Mouse (Mus musculus): ENCODE measurements around the gene 1700086D15Rik.

1700086D15Rik gene

DNA sequence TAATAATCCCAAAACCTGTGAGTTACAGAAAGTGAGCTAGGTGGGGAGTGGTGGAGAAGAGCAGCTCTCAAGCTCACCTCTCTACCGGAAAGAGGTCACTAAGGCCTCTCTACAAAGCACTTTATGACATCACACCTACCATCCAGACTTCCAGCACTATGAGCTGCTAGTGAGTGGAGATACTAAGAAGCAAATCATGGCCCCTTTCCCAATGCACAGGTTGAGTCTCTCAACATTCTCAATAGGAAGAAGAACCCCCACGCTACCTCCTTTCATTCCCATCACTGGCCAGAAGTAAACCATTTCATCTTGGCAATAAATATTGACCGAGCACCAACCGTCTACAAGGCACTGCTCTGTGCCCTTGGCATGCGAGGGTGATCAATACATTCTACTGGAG, at the start of gene 1700086D15Rik:
Gene 1700086D15Rik, minus strand, starts transcription at position 101 of the 400 bp plus-strand sequence.
- in situ Hi-C loops (cut with MboI, MseI) = no loop called here

DNA sequence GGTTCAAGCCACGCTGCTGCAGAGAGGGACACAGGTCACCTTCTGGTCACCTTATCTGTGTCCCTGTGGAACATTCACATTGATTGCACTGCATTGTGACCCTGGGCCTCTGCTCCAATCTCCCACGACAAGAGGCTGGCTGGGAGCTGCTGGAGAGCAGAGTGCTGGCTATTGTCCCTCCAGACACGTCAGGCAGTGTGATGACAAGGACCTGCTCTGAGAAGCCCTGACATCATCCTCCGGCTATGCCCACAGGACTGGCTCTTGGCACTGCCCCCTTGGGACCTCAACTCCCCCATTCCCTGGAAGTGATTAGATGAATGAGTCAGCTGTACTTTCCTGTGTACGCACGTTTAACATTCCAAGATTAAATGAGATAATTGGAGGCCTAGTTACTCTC, 49.8 kb upstream of the 1700086D15Rik start:
- in situ Hi-C loops (cut with MboI, MseI) = loop anchor here in 1 of 2 experiments (10.0 kb wide), 1 partner anchor 1935 kb away; no protein-coding TSS in a partner anchor

DNA sequence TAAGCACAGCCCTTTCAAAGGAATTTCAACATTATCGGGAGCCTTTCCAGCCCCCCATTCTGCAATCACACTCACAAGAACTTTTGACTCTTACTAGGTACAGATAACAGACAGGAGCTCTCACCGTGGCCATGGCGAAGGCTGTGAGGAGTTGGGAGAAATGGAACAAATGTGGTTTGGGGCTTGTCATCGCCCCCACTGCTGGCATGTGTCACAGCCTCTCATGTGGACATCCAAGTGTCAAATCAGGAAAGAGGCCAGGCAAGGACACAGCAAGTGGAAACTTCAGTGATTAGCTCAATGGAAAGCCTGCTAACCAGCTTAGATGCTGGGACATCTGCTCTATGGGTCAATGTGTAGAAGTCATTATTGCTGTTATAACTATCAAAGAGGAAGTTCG, 45.6 kb upstream of the 1700086D15Rik start:
- in situ Hi-C loops (cut with MboI, MseI) = loop anchor here in 1 of 2 experiments (10.0 kb wide), 1 partner anchor 1939 kb away; no protein-coding TSS in a partner anchor

- in situ Hi-C loops (cut with MboI, MseI) = loop anchor here in 1 of 2 experiments (10.0 kb wide), 1 partner anchor 1940 kb away; no protein-coding TSS in a partner anchor
Measured at GRCm38 (mm10) chr11:65204651-65205050, 45.0 kb upstream of the 1700086D15Rik start.

- in situ Hi-C loops (cut with MboI, MseI) = loop anchor here in 1 of 2 experiments (10.0 kb wide), 1 partner anchor 1942 kb away; no protein-coding TSS in a partner anchor
Measured at GRCm38 (mm10) chr11:65203020-65203419, 43.3 kb upstream of the 1700086D15Rik start.

DNA sequence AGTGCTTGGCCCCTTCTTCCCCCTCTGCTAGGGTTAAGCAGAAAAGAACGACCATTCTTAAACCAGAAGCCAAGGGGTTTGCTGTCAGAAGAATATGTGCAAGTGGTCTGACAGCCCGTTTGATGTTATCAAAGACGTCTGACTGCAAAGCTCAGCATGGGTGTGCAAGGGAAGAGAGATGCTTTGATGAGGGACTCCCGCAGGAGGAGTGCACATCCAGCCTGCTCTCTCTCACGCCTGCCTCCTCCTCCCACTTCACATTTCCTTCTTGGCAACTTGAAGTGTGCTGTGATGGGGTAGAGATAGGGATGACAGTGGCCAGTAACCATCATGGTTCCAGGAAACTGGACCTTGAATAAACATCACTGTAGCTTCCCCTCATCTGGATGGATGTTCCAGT, 42.5 kb upstream of the 1700086D15Rik start:
- in situ Hi-C loops (cut with MboI, MseI) = loop anchor here in 1 of 2 experiments (10.0 kb wide), 1 partner anchor 1943 kb away; no protein-coding TSS in a partner anchor

- in situ Hi-C loops (cut with MboI, MseI) = loop anchor here in 1 of 2 experiments (5.0 kb wide), 1 partner anchor 479 kb away; no protein-coding TSS in a partner anchor
Measured at GRCm38 (mm10) chr11:65198026-65198425, 38.3 kb upstream of the 1700086D15Rik start.

DNA sequence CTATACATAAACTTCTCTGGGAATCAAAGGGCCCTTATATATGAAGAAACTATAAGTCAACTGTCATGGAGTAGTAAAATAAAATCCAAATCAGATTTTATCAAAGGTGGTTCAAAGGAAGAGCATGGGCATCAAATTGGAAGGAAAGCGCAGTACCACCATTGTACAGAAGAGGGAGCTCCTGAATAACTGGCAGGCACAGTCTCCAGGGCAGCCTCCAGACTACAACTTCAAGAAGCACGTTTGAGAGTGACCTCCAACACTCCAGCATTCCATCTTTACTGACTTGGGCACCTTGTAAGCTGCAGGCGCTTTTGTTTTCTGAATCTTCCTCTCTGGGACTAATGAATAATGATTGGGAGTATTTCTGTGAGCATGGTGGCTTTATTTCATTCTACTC, 37.6 kb upstream of the 1700086D15Rik start:
- in situ Hi-C loops (cut with MboI, MseI) = loop anchor here in 1 of 2 experiments (5.0 kb wide), 1 partner anchor 480 kb away; no protein-coding TSS in a partner anchor

DNA sequence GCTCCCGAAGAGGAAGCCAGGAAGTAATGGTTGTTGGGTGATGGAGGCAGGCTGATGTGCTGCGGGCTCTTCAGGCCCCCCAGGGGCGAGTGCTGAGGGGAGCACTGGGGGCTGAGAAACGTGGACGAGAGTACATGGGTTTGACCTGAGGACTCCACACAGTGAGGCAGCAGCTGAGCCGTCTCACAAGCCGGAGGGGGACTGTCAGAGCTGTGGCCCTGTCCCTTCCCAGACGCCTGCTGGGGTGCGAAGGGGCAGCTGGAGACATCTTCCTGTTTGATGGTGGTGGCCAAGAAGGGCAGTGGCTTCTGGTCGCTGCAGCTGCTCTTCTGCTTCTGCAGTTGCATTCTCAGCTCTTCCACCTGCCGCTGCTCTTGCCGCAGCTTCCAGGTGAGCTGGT, 27.3 kb upstream of the 1700086D15Rik start:
- in situ Hi-C loops (cut with MboI, MseI) = no loop called here

- in situ Hi-C loops (cut with MboI, MseI) = no loop called here
Measured at GRCm38 (mm10) chr11:65185114-65185513, 25.4 kb upstream of the 1700086D15Rik start.

- in situ Hi-C loops (cut with MboI, MseI) = no loop called here
Measured at GRCm38 (mm10) chr11:65170121-65170750, 10.5 kb upstream of the 1700086D15Rik start.

DNA sequence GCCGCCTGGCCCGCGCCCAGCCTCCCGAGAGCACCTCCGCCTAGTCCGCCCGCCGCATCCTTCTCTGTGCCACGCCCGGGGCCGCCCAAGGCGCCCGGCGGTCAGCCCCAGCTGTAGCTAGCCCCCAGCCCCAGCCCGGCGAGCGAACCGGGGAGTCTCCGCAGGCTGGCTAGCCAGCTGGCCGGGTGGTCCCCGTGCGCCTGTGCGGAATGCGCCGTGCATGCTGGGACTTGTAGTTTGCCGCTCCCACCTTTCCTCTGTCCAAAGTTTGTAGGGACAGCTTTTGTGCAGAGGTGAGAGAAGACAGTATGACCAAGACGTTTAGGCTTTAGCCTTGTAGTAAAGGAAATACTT, 3.1 kb upstream of the 1700086D15Rik start, which contains the start of gene Arhgap44:
Gene Arhgap44, minus strand, starts transcription at position 195 of the 354 bp plus-strand sequence.
- in situ Hi-C loops (cut with MboI, MseI) = no loop called here

DNA sequence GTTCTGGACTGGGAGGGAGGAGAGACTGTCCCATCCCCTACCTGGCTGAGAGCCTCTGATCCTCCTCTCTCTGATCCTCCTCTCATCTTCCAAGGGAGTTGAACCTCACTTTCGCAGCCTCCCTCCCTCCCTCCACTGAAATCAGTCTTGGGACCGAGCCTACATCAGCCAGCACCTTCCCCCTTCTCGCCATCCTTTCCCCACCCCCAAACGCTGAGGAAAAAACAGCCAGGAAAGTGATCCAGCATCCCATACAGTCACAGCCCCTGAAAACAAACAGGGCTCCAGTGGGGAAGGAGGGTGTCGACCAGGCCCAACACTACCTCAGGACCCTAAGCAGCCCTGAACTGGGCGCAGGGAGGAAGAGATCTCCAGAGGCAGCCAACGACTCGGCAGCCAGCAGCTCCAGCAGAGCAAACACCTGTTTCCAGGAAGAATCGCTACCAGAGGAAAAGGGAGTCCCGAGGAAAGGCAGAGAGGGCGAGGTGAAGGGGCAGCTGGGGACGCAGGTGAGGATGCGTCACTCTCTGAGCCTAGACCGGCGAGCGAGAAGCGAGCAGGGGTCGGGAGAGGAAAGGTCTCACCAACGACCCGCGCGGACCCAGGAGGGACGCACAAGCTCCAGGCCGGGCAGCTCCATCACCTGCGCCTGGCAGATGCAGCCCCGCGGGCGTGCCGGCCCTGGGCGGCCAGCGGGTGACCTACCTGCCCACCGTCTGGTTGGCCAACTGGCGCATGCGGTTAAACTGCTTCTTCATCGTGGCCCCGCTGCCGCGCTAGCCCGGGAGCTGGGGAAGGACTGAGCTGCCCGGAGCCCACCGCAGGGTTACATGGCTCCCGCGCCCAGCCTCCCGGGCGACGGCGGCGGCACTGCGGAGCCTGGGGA, 2.4 kb upstream of the 1700086D15Rik start:
- in situ Hi-C loops (cut with MboI, MseI) = no loop called here

DNA sequence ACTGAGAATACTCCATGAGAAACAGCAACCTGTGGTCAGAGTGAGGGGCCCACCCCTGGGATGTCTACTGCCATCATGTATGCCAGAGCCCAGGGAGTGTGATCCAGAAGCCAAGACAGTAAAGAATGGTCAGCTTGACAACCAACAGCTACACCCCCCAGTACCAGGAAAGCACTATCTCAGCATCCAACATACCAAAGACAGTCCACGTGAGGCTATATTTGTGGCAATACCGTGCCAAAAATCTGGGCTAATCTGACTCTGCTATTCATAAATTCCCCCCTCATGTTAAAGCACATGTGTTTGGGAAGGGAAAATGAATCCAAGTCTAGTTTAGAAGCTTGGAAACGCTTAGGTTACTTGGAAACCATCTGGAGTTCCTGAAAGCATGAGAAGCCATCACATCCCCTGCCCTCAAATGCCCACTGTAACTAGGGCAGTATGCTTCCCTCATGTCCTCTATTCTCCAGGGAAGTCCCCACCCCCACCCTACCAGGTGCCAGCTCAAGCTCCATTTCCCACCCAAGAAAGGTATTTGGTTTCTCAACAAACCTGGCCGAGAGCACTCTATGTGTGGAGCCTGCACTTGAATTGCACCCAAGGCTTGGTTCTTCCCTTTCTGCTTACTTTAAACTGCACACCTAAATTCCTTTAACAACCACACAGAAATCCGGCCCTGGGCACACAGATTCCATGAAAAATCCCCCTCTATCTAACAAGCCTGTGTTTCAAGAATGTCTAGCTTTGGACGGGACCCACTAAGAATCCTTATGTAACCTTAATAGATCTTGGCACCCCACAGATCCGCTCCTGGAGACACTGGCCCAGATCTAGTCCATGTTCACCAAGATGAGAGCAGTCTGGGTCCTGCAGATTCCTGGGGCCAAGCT, 1.5 kb upstream of the 1700086D15Rik start:
- in situ Hi-C loops (cut with MboI, MseI) = no loop called here

DNA sequence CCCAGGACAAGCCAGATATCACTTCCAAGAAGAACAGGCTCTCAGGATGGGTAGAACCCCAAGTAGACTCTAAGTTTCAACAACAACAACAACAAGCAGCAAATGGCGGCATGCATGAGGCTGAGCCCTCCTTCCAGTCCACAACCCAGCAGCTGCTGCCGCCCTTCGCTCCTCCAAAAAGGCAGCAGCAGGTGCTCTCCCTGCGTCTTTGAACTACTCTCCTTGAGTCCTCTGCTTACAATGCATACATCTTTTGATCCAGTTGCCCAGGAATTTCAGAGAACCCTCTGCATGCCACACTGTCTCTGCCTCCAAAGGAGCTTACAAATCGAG, 1.1 kb downstream of the 1700086D15Rik start:
- in situ Hi-C loops (cut with MboI, MseI) = no loop called here

GRCm38 (mm10) chr11:65157966-65158657, 1.6 kb downstream of the 1700086D15Rik start:
- in situ Hi-C loops (cut with MboI, MseI) = no loop called here

- in situ Hi-C loops (cut with MboI, MseI) = no loop called here
Measured at GRCm38 (mm10) chr11:65153006-65153405, 6.7 kb downstream of the 1700086D15Rik start.

GRCm38 (mm10) chr11:65148441-65148840, 11.2 kb downstream of the 1700086D15Rik start:
- in situ Hi-C loops (cut with MboI, MseI) = no loop called here

GRCm38 (mm10) chr11:65142838-65143417, 16.8 kb downstream of the 1700086D15Rik start:
- in situ Hi-C loops (cut with MboI, MseI) = no loop called here

DNA sequence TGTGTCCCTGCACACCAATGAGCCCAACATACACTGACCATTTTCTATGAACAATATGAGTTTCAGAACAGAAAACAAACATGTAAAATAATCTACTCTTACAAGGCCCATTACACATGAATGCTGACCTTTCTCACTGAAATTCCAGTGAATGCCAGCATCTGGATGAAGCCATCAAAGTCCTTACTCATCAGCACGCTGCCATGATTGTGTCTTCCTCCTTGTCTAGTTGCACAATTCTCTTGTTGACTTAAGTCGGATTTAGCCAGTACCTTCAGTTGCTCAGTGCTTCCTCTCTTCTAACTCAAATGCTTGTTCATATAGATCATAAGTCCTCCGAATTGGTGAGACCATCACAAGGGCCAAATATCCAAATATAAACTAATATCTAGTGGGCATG, 20.7 kb downstream of the 1700086D15Rik start:
- in situ Hi-C loops (cut with MboI, MseI) = no loop called here

All from T-helper 17 cell (primary cell).